Mouse (Mus musculus) bone marrow macrophage, adult 2 months (primary cell): ENCODE data around the gene Mark4.

Experiments
- CTCF ChIP-seq: IDR thresholded peaks from 2 replicates; pipeline ENCODE4 v1.5.1; 2012; ENCODE audit warnings: low read depth, mild to moderate bottlenecking, low read length, moderate library complexity
- POLR2A ChIP-seq: IDR thresholded peaks from 2 replicates; pipeline ENCODE4 v1.6.1; 2012; ENCODE audit warnings: mild to moderate bottlenecking, low read depth, low read length, borderline replicate concordance

GRCm38 (mm10) chr7:19464367-19465307, 6.0 kb upstream of the Mark4 start:
- TF ChIP-seq POLR2A = no peak
- no peak for TF ChIP-seq CTCF
